Mouse (Mus musculus) activated CD4-positive, CD25-positive, alpha-beta regulatory T cell, adult 9 weeks (primary cell): ENCODE data around the gene Gpr183. TPM values are rescaled to one million over a fixed set of nuclear protein-coding genes. Genes with fewer than 3 reads are reported as not detected.

ENCODE experiments used
- polyA plus RNA-seq: library from polyadenylated mRNA; unstranded; fragments of 100-300 nt; shearing (Covaris generic); gene quantifications from one replicate; pipeline ENCODE4 v1.2.1, GENCODE M21; 2017

Gene Gpr183
- polyA plus RNA-seq = 99.6 TPM

DNA sequence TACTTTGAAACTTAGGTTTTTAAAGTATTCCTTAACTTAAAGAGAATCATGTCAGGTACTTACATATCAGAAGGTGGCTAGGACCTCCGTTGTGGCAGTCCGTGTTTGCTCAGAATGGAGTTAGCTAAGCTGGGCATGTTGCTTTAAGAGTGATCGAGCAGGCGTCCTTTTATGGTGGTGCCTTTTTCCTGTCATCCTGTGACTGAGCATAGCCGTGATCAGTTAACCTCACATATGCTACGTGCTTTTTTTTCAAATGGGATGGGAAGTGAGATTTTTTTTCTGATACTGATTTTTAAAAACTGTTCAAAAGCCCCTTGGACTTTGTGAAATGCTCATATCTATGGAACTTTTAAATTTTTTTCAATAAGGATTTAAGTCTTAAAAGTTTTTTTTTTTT is at the start of gene Gpr183:
TSS of gene Gpr183 (minus strand) at position 206 of the 400 bp plus-strand sequence.

GRCm38 (mm10) chr14:121915621-121916020 is 49.4 kb downstream of the Gpr183 start, which contains the start of gene Gpr18:
TSS of gene Gpr18 (minus strand) at chr14:121915781.

Other genes starting within 250 kb of the Gpr183 start
- gene Dock9, start 167.4 kb downstream of the Gpr183 start, polyA plus RNA-seq = 2.6 TPM
- 186 TPM for gene Ubac2, start 86.6 kb downstream of the Gpr183 start, polyA plus RNA-seq
- gene Gpr18, start 49.4 kb downstream of the Gpr183 start, polyA plus RNA-seq = 104 TPM
- gene Timm8a2, start 69.5 kb upstream of the Gpr183 start, polyA plus RNA-seq = not detected
- 83.0 TPM for gene Tm9sf2, start 141.8 kb upstream of the Gpr183 start, polyA plus RNA-seq
- 8.9 TPM for gene Clybl, start 216.5 kb upstream of the Gpr183 start, polyA plus RNA-seq